14 mouse cellular contexts compared by ENCODE assay signal in the genomic region with DNA sequence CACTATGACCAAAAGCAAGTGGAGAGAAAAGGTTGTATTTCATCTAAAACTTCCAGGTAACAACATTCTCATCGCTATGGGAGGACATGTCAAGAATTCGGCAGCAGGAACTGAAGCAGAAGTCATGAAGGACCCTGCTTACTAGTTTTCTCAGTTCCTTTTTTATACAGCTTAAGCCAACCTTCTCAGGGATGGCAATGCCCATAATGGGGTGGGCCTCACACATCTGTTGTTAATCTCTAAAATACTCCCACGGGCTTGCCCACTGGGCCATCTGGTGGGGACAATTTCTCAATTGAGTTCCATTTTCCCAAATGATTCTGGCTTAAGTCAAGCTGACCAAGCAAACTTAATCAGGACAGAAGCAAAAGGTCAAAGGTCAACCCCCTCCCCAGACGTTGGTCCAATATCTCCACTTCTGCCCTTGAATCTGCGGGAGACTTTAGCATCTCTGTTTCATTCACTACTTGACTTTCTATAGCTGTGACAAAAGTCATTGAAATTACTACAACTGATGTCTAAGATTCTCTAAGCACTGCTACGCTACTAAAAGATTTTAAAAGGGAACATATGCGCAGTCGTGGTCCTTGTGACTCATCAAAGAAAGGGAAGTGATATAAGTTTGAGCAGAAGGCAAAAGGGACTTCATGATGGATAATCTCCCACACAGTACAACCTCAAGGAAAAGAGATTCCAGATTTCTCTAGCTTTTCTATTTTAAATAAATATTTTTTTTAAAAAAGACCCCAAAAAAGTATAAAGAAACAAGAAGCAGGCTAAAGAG.
"Had no signal": no experiment of that assay in that cellular context is flagged by ENCODE, and none has a peak within 500 bp of the region (broad histone marks: within the 10 kb centered on the region; RNA-seq: fewer than 3 reads in every experiment).

No protein-coding gene starts in this region.

- H3K36me3 ChIP-seq: limb, embryonic 15.5 days; liver, embryonic 12.5 days; midbrain, embryonic 10.5 days; neural tube, embryonic 12.5 days; stomach, embryonic 15.5 days had no signal

- H3K4me1 ChIP-seq: liver, embryonic 12.5 days; neural tube, embryonic 12.5 days; stomach, embryonic 15.5 days had no signal

- H3K9me3 ChIP-seq: limb, embryonic 15.5 days; liver, embryonic 12.5 days; midbrain, embryonic 10.5 days; neural tube, embryonic 12.5 days; stomach, embryonic 15.5 days had no signal

- H3K27ac ChIP-seq: limb, embryonic 15.5 days; liver, embryonic 12.5 days; midbrain, embryonic 10.5 days; neural tube, embryonic 12.5 days; stomach, embryonic 15.5 days had no signal

- H3K4me2 ChIP-seq: limb, embryonic 15.5 days; liver, embryonic 12.5 days; lung, embryonic 14.5 days; neural tube, embryonic 12.5 days; stomach, embryonic 15.5 days had no signal

- H3K4me3 ChIP-seq: limb, embryonic 15.5 days; liver, embryonic 12.5 days; midbrain, embryonic 10.5 days; myocyte; neural tube, embryonic 12.5 days; stomach, embryonic 15.5 days had no signal

- ATAC-seq: liver, embryonic 12.5 days had no signal

- H3K27me3 ChIP-seq: limb, embryonic 15.5 days; liver, embryonic 12.5 days; neural tube, embryonic 12.5 days; stomach, embryonic 15.5 days had no signal

- H3K9ac ChIP-seq: limb, embryonic 15.5 days; liver, embryonic 12.5 days; lung, embryonic 14.5 days; neural tube, embryonic 12.5 days; stomach, embryonic 15.5 days had no signal

- DNase-seq: kidney, adult 8-10 months; kidney, postnatal 25 days; lung, embryonic 14.5 days; lung, postnatal 10 days; lung, postnatal 4 days; midbrain, embryonic 14.5 days; right cerebral cortex, adult 18-20 months; thymus, postnatal 36 days had no signal
